Mouse (Mus musculus): ENCODE data around the gene Carns1. TPM values are rescaled to one million over a fixed set of nuclear protein-coding genes. Genes with fewer than 3 reads are reported as not detected.
A peak's percentile ranks its signal among the peaks of the same experiment; 100 is the strongest.

The Carns1 gene
- total RNA-seq, 2 experiments from 2014 or later = 23.1 to 25.9 TPM

- TF ChIP-seq CTCF (IDR thresholded peaks at IDR 0.05) = no peak
- H3K27ac ChIP-seq = no peak overlapping the region
- DNase-seq = no peak
- intact Hi-C loops (cut with DNase I) = no loop called here
- H3K4me3 ChIP-seq = no peak overlapping the region
These were observed 24.5 kb downstream of the Carns1 start for GRCm38 (mm10) chr19:4150567-4151487.

GRCm38 (mm10) chr19:4149764-4150461, 25.4 kb downstream of the Carns1 start:
- H3K27ac ChIP-seq = peak overlapping the region; percentile 96; the same call in 1 of the 2 replicates
- intact Hi-C loops (cut with DNase I) = no loop called here

GRCm38 (mm10) chr19:4149283-4149682, 26.0 kb downstream of the Carns1 start:
- peak overlapping the region; percentile 97 for H3K4me3 ChIP-seq
- intact Hi-C loops (cut with DNase I) = no loop called here
- TF ChIP-seq CTCF (IDR thresholded peaks at IDR 0.05) = no peak
- H3K27ac ChIP-seq = peak overlapping the region; percentile 96
- no peak for DNase-seq

More at GRCm38 (mm10) chr19:4149764-4150461, 25.4 kb downstream of the Carns1 start:
- peak overlapping the region; percentile 97 for H3K4me3 ChIP-seq
- TF ChIP-seq CTCF (IDR thresholded peaks at IDR 0.05) = no peak
- DNase-seq = no peak

GRCm38 (mm10) chr19:4148819-4149218, 26.5 kb downstream of the Carns1 start:
- no peak for TF ChIP-seq CTCF (IDR thresholded peaks at IDR 0.05)
- Histone ChIP-seq H3K27ac (peak overlapping the region; percentile 96), H3K4me3 (peak overlapping the region; percentile 97)
- intact Hi-C loops (cut with DNase I) = no loop called here
- DNase-seq = no peak

- Histone ChIP-seq H3K27ac (peak within 1 kb of the TSS; percentile 96), H3K4me3 (peak within 1 kb of the TSS; percentile 97)
- intact Hi-C loops (cut with DNase I) = no loop called here
- TF ChIP-seq CTCF (IDR thresholded peaks at IDR 0.05) = no peak
- peak; percentile 98 for DNase-seq
These were observed 26.8 kb downstream of the Carns1 start, which contains the start of gene Coro1b for GRCm38 (mm10) chr19:4148491-4148806. TSS of gene Coro1b (plus strand) at chr19:4148619.

GRCm38 (mm10) chr19:4147782-4148490, 27.3 kb downstream of the Carns1 start:
- no peak for DNase-seq
- TF ChIP-seq CTCF (IDR thresholded peaks at IDR 0.05) = no peak
- H3K4me3 ChIP-seq = peak overlapping the region; percentile 97
- H3K27ac ChIP-seq = peak overlapping the region; percentile 96
- intact Hi-C loops (cut with DNase I) = no loop called here

- no peak for DNase-seq
- TF ChIP-seq CTCF (IDR thresholded peaks at IDR 0.05) = no peak
- peak overlapping the region; percentile 96 for H3K27ac ChIP-seq
- H3K4me3 ChIP-seq = no peak overlapping the region
- intact Hi-C loops (cut with DNase I) = no loop called here
These were observed 28.3 kb downstream of the Carns1 start for GRCm38 (mm10) chr19:4147022-4147405.

GRCm38 (mm10) chr19:4146366-4147021, 28.8 kb downstream of the Carns1 start:
- no peak for TF ChIP-seq CTCF (IDR thresholded peaks at IDR 0.05)
- intact Hi-C loops (cut with DNase I) = no loop called here
- peak overlapping the region; percentile 96 for H3K27ac ChIP-seq
- H3K4me3 ChIP-seq = no peak overlapping the region
- no peak for DNase-seq

- intact Hi-C loops (cut with DNase I) = no loop called here
- H3K4me3 ChIP-seq = no peak overlapping the region
- H3K27ac ChIP-seq = peak overlapping the region; percentile 96; the same call in 1 of the 2 replicates
- DNase-seq = no peak
- no peak for TF ChIP-seq CTCF (IDR thresholded peaks at IDR 0.05)
These were observed 29.3 kb downstream of the Carns1 start for GRCm38 (mm10) chr19:4145936-4146335.

- H3K4me3 ChIP-seq = no peak overlapping the region
- no peak for TF ChIP-seq CTCF (IDR thresholded peaks at IDR 0.05)
- H3K27ac ChIP-seq = peak overlapping the region; percentile 96
- intact Hi-C loops (cut with DNase I) = no loop called here
- DNase-seq = peak; percentile 56
These were observed 30.5 kb downstream of the Carns1 start for GRCm38 (mm10) chr19:4144550-4145498.

GRCm38 (mm10) chr19:4143759-4144268, 31.5 kb downstream of the Carns1 start, which contains the start of gene Cabp4:
TSS of gene Cabp4 (minus strand) at chr19:4144033.
- H3K27ac ChIP-seq = peak within 1 kb of the TSS; percentile 96
- intact Hi-C loops (cut with DNase I) = no loop called here
- no peak for DNase-seq

More at GRCm38 (mm10) chr19:4143759-4144268, 31.5 kb downstream of the Carns1 start, which contains the start of gene Cabp4:
- TF ChIP-seq CTCF (IDR thresholded peaks at IDR 0.05) = no peak
- H3K4me3 ChIP-seq = no peak within 1 kb of the TSS
